Mouse (Mus musculus) midbrain, embryonic 10.5 days (tissue): ENCODE results near the gene Trio. TPM values are rescaled to one million over a fixed set of nuclear protein-coding genes. Genes with fewer than 3 reads are reported as not detected.

Source experiments
- DNase-seq: peaks from one replicate; pipeline ENCODE4 v3.0.0-alpha.2; 2017; ENCODE audit warnings: low spot score
- H3K27ac ChIP-seq: fragments of 300-500 bp; sonication (generic); replicated peaks from 2 replicates; pipeline ENCODE4 v1.5.1; 2016; ENCODE audit warnings: mild to moderate bottlenecking
- H3K27me3 ChIP-seq: fragments of 300-500 bp; sonication (generic); 2 replicates; pipeline ENCODE4 v1.6.1; 2016; ENCODE audit warnings: low read depth, mild to moderate bottlenecking; ENCODE audit not compliant: poor library complexity, severe bottlenecking
- H3K36me3 ChIP-seq: fragments of 300-500 bp; sonication (generic); 2 replicates; pipeline ENCODE4 v1.6.1; 2016; ENCODE audit warnings: mild to moderate bottlenecking, moderate library complexity
- H3K4me1 ChIP-seq: fragments of 300-500 bp; sonication (generic); 2 replicates; pipeline ENCODE4 v1.6.1; 2016
- H3K4me3 ChIP-seq: fragments of 300-500 bp; sonication (generic); 2 replicates; pipeline ENCODE4 v1.5.1; 2016; ENCODE audit warnings: mild to moderate bottlenecking, moderate library complexity
- H3K9me3 ChIP-seq: fragments of 300-500 bp; sonication (generic); replicated peaks from 2 replicates; pipeline ENCODE4 v1.6.1; 2016; ENCODE audit warnings: mild to moderate bottlenecking
- WGBS: fragments of 180-500 bp; shearing (Covaris S2); methylation state at CpG from one replicate; pipeline ENCODE4 v1.1.7; 2016; 5-methylcytosine and 5-hydroxymethylcytosine counted together
- polyA plus RNA-seq: library from polyadenylated mRNA; unstranded; fragments of >200 nt; fragmentation: Nextera tagmentation; extraction: Ambion mirVana; gene quantifications from 2 replicates; pipeline ENCODE4 v1.2.1, GENCODE M21; 2016

Trio gene
- polyA plus RNA-seq, 1 experiment from 2014 or later: 19.0 TPM

GRCm38 (mm10) chr15:27923280-27923986 is 102.2 kb downstream of the Trio start:
- Histone ChIP-seq H3K36me3 (peaks cover 1% of the 10 kb centered on the region; the same call in 1 of the 2 replicates), H3K27me3 (no peaks in the 10 kb centered on the region; the same call in 1 of the 2 replicates), H3K9me3 (no peaks in the 10 kb centered on the region), H3K4me1 (peaks cover 76% of the 10 kb centered on the region), H3K27ac (peak overlapping the region; percentile 77), H3K4me3 (peak overlapping the region; percentile 45)
- WGBS: 16% methylated on average over 21 of the region's 21 CpGs
- DNase-seq: peak; percentile 78

- Histone ChIP-seq H3K36me3 (peaks cover 9% of the 10 kb centered on the region; the same call in 1 of the 2 replicates), H3K4me1 (peaks cover 57% of the 10 kb centered on the region), H3K27ac (no peak overlapping the region), H3K9me3 (no peaks in the 10 kb centered on the region), H3K4me3 (no peak overlapping the region), H3K27me3 (no peaks in the 10 kb centered on the region; the same call in 1 of the 2 replicates)
- DNase-seq: no peak
- 62% methylated on average over 3 of the region's 3 CpGs for WGBS
Observed at GRCm38 (mm10) chr15:27920751-27921150, 104.9 kb downstream of the Trio start.

- H3K36me3 ChIP-seq: peaks cover 9% of the 10 kb centered on the region; the same call in 1 of the 2 replicates
- 22% methylated on average over 5 of the region's 5 CpGs for WGBS
- H3K4me3 ChIP-seq: no peak overlapping the region
- H3K27ac ChIP-seq: no peak overlapping the region
- peaks cover 45% of the 10 kb centered on the region for H3K4me1 ChIP-seq
- peak; percentile 59 for DNase-seq
- no peaks in the 10 kb centered on the region for H3K9me3 ChIP-seq
- no peaks in the 10 kb centered on the region for H3K27me3 ChIP-seq
Observed at GRCm38 (mm10) chr15:27919540-27919939, 106.1 kb downstream of the Trio start.

GRCm38 (mm10) chr15:27918798-27919197 is 106.8 kb downstream of the Trio start:
- no peak for DNase-seq
- Histone ChIP-seq H3K4me3 (no peak overlapping the region), H3K9me3 (no peaks in the 10 kb centered on the region), H3K27me3 (no peaks in the 10 kb centered on the region), H3K27ac (no peak overlapping the region), H3K4me1 (peaks cover 38% of the 10 kb centered on the region), H3K36me3 (peaks cover 12% of the 10 kb centered on the region; the same call in 1 of the 2 replicates)
- WGBS: 90% methylated on average over 9 of the region's 9 CpGs

- Histone ChIP-seq H3K4me1 (peaks cover 13% of the 10 kb centered on the region; the same call in 1 of the 2 replicates), H3K27me3 (no peaks in the 10 kb centered on the region), H3K9me3 (no peaks in the 10 kb centered on the region), H3K4me3 (no peak overlapping the region), H3K27ac (no peak overlapping the region), H3K36me3 (peaks cover 20% of the 10 kb centered on the region)
- DNase-seq: no peak
- 59% methylated on average over 4 of the region's 4 CpGs for whole genome bisulfite sequencing
Observed at GRCm38 (mm10) chr15:27916204-27916603, 109.4 kb downstream of the Trio start.

GRCm38 (mm10) chr15:27913013-27913412 is 112.6 kb downstream of the Trio start:
- no peak overlapping the region for H3K4me3 ChIP-seq
- no peak for DNase-seq
- no peak overlapping the region for H3K27ac ChIP-seq
- 70% methylated on average over 3 of the region's 3 CpGs for WGBS
- no peaks in the 10 kb centered on the region for H3K9me3 ChIP-seq
- H3K27me3 ChIP-seq: no peaks in the 10 kb centered on the region
- no peaks in the 10 kb centered on the region for H3K4me1 ChIP-seq
- H3K36me3 ChIP-seq: peaks cover 27% of the 10 kb centered on the region

- Histone ChIP-seq H3K27ac (no peak overlapping the region), H3K27me3 (no peaks in the 10 kb centered on the region), H3K36me3 (peaks cover 23% of the 10 kb centered on the region), H3K4me1 (no peaks in the 10 kb centered on the region), H3K9me3 (no peaks in the 10 kb centered on the region), H3K4me3 (no peak overlapping the region)
- WGBS: 95% methylated on average over 9 of the region's 9 CpGs
- DNase-seq: no peak
Observed at GRCm38 (mm10) chr15:27911196-27911595, 114.5 kb downstream of the Trio start.

- no peak overlapping the region for H3K4me3 ChIP-seq
Observed at GRCm38 (mm10) chr15:27910179-27910578, 115.5 kb downstream of the Trio start.

GRCm38 (mm10) chr15:27907649-27908048 is 118.0 kb downstream of the Trio start:
- peaks cover 32% of the 10 kb centered on the region for H3K36me3 ChIP-seq
- no peaks in the 10 kb centered on the region for H3K9me3 ChIP-seq
- no peak overlapping the region for H3K4me3 ChIP-seq
- H3K27me3 ChIP-seq: no peaks in the 10 kb centered on the region
- H3K27ac ChIP-seq: no peak overlapping the region
- DNase-seq: no peak
- 79% methylated on average over 5 of the region's 5 CpGs for WGBS
- no peaks in the 10 kb centered on the region for H3K4me1 ChIP-seq

More at GRCm38 (mm10) chr15:27910179-27910578, 115.5 kb downstream of the Trio start:
- Histone ChIP-seq H3K27ac (no peak overlapping the region), H3K36me3 (peaks cover 25% of the 10 kb centered on the region), H3K9me3 (no peaks in the 10 kb centered on the region), H3K27me3 (no peaks in the 10 kb centered on the region), H3K4me1 (no peaks in the 10 kb centered on the region)
- 92% methylated on average over 7 of the region's 7 CpGs for WGBS
- no peak for DNase-seq

- no peaks in the 10 kb centered on the region for H3K27me3 ChIP-seq
- no peaks in the 10 kb centered on the region; the same call in 1 of the 2 replicates for H3K4me1 ChIP-seq
- no peak overlapping the region for H3K27ac ChIP-seq
- H3K9me3 ChIP-seq: no peaks in the 10 kb centered on the region
- no peak for DNase-seq
- H3K4me3 ChIP-seq: no peak overlapping the region
- H3K36me3 ChIP-seq: peaks cover 33% of the 10 kb centered on the region
- 93% methylated on average over 4 of the region's 4 CpGs for WGBS
Observed at GRCm38 (mm10) chr15:27906409-27906808, 119.2 kb downstream of the Trio start.

- Histone ChIP-seq H3K27ac (no peak overlapping the region), H3K4me1 (no peaks in the 10 kb centered on the region; the same call in 1 of the 2 replicates), H3K36me3 (peaks cover 37% of the 10 kb centered on the region), H3K27me3 (no peaks in the 10 kb centered on the region), H3K9me3 (no peaks in the 10 kb centered on the region), H3K4me3 (no peak overlapping the region)
- WGBS: 69% methylated on average over 6 of the region's 6 CpGs
- DNase-seq: peak; percentile 49
Observed at GRCm38 (mm10) chr15:27905341-27905740, 120.3 kb downstream of the Trio start.

GRCm38 (mm10) chr15:27904346-27905005 is 121.2 kb downstream of the Trio start:
- no peaks in the 10 kb centered on the region for H3K9me3 ChIP-seq
- 91% methylated on average over 16 of the region's 16 CpGs for WGBS
- H3K4me1 ChIP-seq: no peaks in the 10 kb centered on the region; the same call in 1 of the 2 replicates
- no peak overlapping the region for H3K27ac ChIP-seq
- DNase-seq: no peak
- H3K27me3 ChIP-seq: no peaks in the 10 kb centered on the region
- H3K4me3 ChIP-seq: no peak overlapping the region
- H3K36me3 ChIP-seq: peaks cover 41% of the 10 kb centered on the region

GRCm38 (mm10) chr15:27901200-27901599 is 124.4 kb downstream of the Trio start:
- H3K36me3 ChIP-seq: peaks cover 71% of the 10 kb centered on the region
- no peaks in the 10 kb centered on the region; the same call in 1 of the 2 replicates for H3K4me1 ChIP-seq
- H3K27ac ChIP-seq: no peak overlapping the region
- no peak for DNase-seq
- H3K9me3 ChIP-seq: no peaks in the 10 kb centered on the region
- H3K27me3 ChIP-seq: no peaks in the 10 kb centered on the region
- WGBS: 93% methylated on average over 15 of the region's 15 CpGs
- H3K4me3 ChIP-seq: no peak overlapping the region
